Mouse (Mus musculus): ENCODE measurements around the gene Hsdl2. TPM values are rescaled to one million over a fixed set of nuclear protein-coding genes. Genes with fewer than 3 reads are reported as not detected.
A peak's percentile ranks its signal among the peaks of the same experiment; 100 is the strongest.

Gene Hsdl2
- polyA plus RNA-seq (2016; fragmentation: Nextera tagmentation; extraction: Ambion mirVana): 27.6 and 28.0 TPM in 2 replicates

- Histone ChIP-seq H3K27me3 (no peaks in the 10 kb centered on the region), H3K9ac (peak within 1 kb of the TSS; percentile 78), H3K27ac (peak within 1 kb of the TSS; percentile 91), H3K4me2 (replicated peaks) (peak within 1 kb of the TSS; percentile 75), H3K4me3 (peak within 1 kb of the TSS; percentile 77), H3K9me3 (no peaks in the 10 kb centered on the region), H3K36me3 (no peaks in the 10 kb centered on the region), H3K4me1 (peaks cover 9% of the 10 kb centered on the region)
- ATAC-seq (ENCODE audit: insufficient number of reproducible peaks, insufficient read depth, low FRiP score, low TSS enrichment): peak; percentile 93
- WGBS: 1% methylated on average over 61 of the region's 61 CpGs
These were observed at the start of gene Hsdl2 for GRCm38 (mm10) chr4:59581314-59582185. Gene Hsdl2, plus strand, starts transcription at chr4:59581563.

- no peak overlapping the region for H3K4me3 ChIP-seq
These were observed 48.1 kb upstream of the Hsdl2 start for GRCm38 (mm10) chr4:59533268-59533667.

GRCm38 (mm10) chr4:59535624-59536023 is 45.7 kb upstream of the Hsdl2 start:
- H3K27ac ChIP-seq: no peak overlapping the region
- H3K9ac ChIP-seq: no peak overlapping the region

More at GRCm38 (mm10) chr4:59533268-59533667, 48.1 kb upstream of the Hsdl2 start:
- 79% methylated on average over 2 of the region's 2 CpGs for WGBS
- Histone ChIP-seq H3K27ac (no peak overlapping the region), H3K27me3 (no peaks in the 10 kb centered on the region), H3K4me2 (replicated peaks) (no peak overlapping the region), H3K9me3 (no peaks in the 10 kb centered on the region), H3K36me3 (no peaks in the 10 kb centered on the region), H3K9ac (no peak overlapping the region), H3K4me1 (no peaks in the 10 kb centered on the region)
- ATAC-seq (ENCODE audit: insufficient number of reproducible peaks, insufficient read depth, low FRiP score, low TSS enrichment): no peak

GRCm38 (mm10) chr4:59536281-59536680 is 45.1 kb upstream of the Hsdl2 start:
- WGBS: 90% methylated on average over 1 of the region's 1 CpGs
- ATAC-seq (ENCODE audit: insufficient number of reproducible peaks, insufficient read depth, low FRiP score, low TSS enrichment): no peak
- Histone ChIP-seq H3K27ac (no peak overlapping the region), H3K27me3 (no peaks in the 10 kb centered on the region), H3K4me3 (no peak overlapping the region), H3K9ac (no peak overlapping the region), H3K4me1 (no peaks in the 10 kb centered on the region), H3K36me3 (no peaks in the 10 kb centered on the region), H3K9me3 (no peaks in the 10 kb centered on the region), H3K4me2 (replicated peaks) (no peak overlapping the region)

More at GRCm38 (mm10) chr4:59535624-59536023, 45.7 kb upstream of the Hsdl2 start:
- no peaks in the 10 kb centered on the region for H3K36me3 ChIP-seq
- no peak overlapping the region for H3K4me3 ChIP-seq
- ATAC-seq (ENCODE audit: insufficient number of reproducible peaks, insufficient read depth, low FRiP score, low TSS enrichment): no peak
- H3K27me3 ChIP-seq: no peaks in the 10 kb centered on the region
- no peak overlapping the region for H3K4me2 ChIP-seq (replicated peaks)
- H3K4me1 ChIP-seq: no peaks in the 10 kb centered on the region
- no peaks in the 10 kb centered on the region for H3K9me3 ChIP-seq

- no peak for ATAC-seq (ENCODE audit: insufficient number of reproducible peaks, insufficient read depth, low FRiP score, low TSS enrichment)
- Histone ChIP-seq H3K4me2 (replicated peaks) (no peak overlapping the region), H3K4me1 (peaks cover 16% of the 10 kb centered on the region), H3K4me3 (no peak overlapping the region), H3K9ac (no peak overlapping the region), H3K27me3 (no peaks in the 10 kb centered on the region), H3K9me3 (no peaks in the 10 kb centered on the region), H3K36me3 (no peaks in the 10 kb centered on the region), H3K27ac (no peak overlapping the region)
These were observed 38.4 kb upstream of the Hsdl2 start for GRCm38 (mm10) chr4:59543006-59543405.

- Histone ChIP-seq H3K9me3 (no peaks in the 10 kb centered on the region), H3K4me3 (no peak overlapping the region), H3K9ac (no peak overlapping the region), H3K27ac (no peak overlapping the region), H3K27me3 (no peaks in the 10 kb centered on the region), H3K4me2 (replicated peaks) (no peak overlapping the region), H3K4me1 (peaks cover 16% of the 10 kb centered on the region), H3K36me3 (no peaks in the 10 kb centered on the region)
- ATAC-seq (ENCODE audit: insufficient number of reproducible peaks, insufficient read depth, low FRiP score, low TSS enrichment): no peak
- 78% methylated on average over 2 of the region's 2 CpGs for WGBS
These were observed 36.7 kb upstream of the Hsdl2 start for GRCm38 (mm10) chr4:59544654-59545053.

GRCm38 (mm10) chr4:59546285-59547071 is 34.9 kb upstream of the Hsdl2 start:
- WGBS: 60% methylated on average over 7 of the region's 7 CpGs
- Histone ChIP-seq H3K9ac (no peak overlapping the region), H3K4me2 (replicated peaks) (peak overlapping the region; percentile 62; the same call in 1 of the 2 replicates), H3K9me3 (no peaks in the 10 kb centered on the region), H3K36me3 (no peaks in the 10 kb centered on the region), H3K27me3 (no peaks in the 10 kb centered on the region), H3K4me1 (peaks cover 16% of the 10 kb centered on the region), H3K4me3 (no peak overlapping the region), H3K27ac (no peak overlapping the region)
- ATAC-seq (ENCODE audit: insufficient number of reproducible peaks, insufficient read depth, low FRiP score, low TSS enrichment): no peak

- H3K4me1 ChIP-seq: peaks cover 16% of the 10 kb centered on the region
- no peaks in the 10 kb centered on the region for H3K27me3 ChIP-seq
- WGBS: 19% methylated on average over 11 of the region's 11 CpGs
- peak overlapping the region; percentile 62 for H3K4me2 ChIP-seq (replicated peaks)
- no peak overlapping the region for H3K9ac ChIP-seq
- H3K27ac ChIP-seq: no peak overlapping the region
- H3K36me3 ChIP-seq: no peaks in the 10 kb centered on the region
- ATAC-seq (ENCODE audit: insufficient number of reproducible peaks, insufficient read depth, low FRiP score, low TSS enrichment): no peak
- no peaks in the 10 kb centered on the region for H3K9me3 ChIP-seq
- peak overlapping the region; percentile 81 for H3K4me3 ChIP-seq
These were observed 34.0 kb upstream of the Hsdl2 start for GRCm38 (mm10) chr4:59547136-59547889.

- ATAC-seq (ENCODE audit: insufficient number of reproducible peaks, insufficient read depth, low FRiP score, low TSS enrichment): no peak
- WGBS: 4% methylated on average over 18 of the region's 18 CpGs
These were observed 33.3 kb upstream of the Hsdl2 start for GRCm38 (mm10) chr4:59548011-59548559.

GRCm38 (mm10) chr4:59548560-59549174 is 32.7 kb upstream of the Hsdl2 start:
- Histone ChIP-seq H3K36me3 (no peaks in the 10 kb centered on the region), H3K4me2 (replicated peaks) (peak overlapping the region; percentile 62), H3K9ac (peak overlapping the region; percentile 94), H3K9me3 (no peaks in the 10 kb centered on the region), H3K4me1 (peaks cover 16% of the 10 kb centered on the region), H3K27me3 (no peaks in the 10 kb centered on the region), H3K4me3 (peak overlapping the region; percentile 81), H3K27ac (peak overlapping the region; percentile 93)
- under 1% methylated on average over 83 of the region's 83 CpGs for WGBS
- no peak; the same call in 1 of the 2 replicates for ATAC-seq (ENCODE audit: insufficient number of reproducible peaks, insufficient read depth, low FRiP score, low TSS enrichment)

More at GRCm38 (mm10) chr4:59548011-59548559, 33.3 kb upstream of the Hsdl2 start:
- H3K27me3 ChIP-seq: no peaks in the 10 kb centered on the region
- peak overlapping the region; percentile 81 for H3K4me3 ChIP-seq
- no peaks in the 10 kb centered on the region for H3K36me3 ChIP-seq
- H3K9ac ChIP-seq: peak overlapping the region; percentile 94
- H3K4me2 ChIP-seq (replicated peaks): peak overlapping the region; percentile 62
- H3K27ac ChIP-seq: 0 out of 2 replicates have a peak overlapping the region, but pooled peaks have one; percentile 93
- H3K9me3 ChIP-seq: no peaks in the 10 kb centered on the region
- peaks cover 16% of the 10 kb centered on the region for H3K4me1 ChIP-seq

Measured in embryonic facial prominence, embryonic 12.5 days (tissue).